Mouse (Mus musculus) lung, embryonic 15.5 days (tissue): ENCODE results near the gene Psip1. TPM values are rescaled to one million over a fixed set of nuclear protein-coding genes. Genes with fewer than 3 reads are reported as not detected.

Experiments used
- ATAC-seq: fragments of 200-750 bp; cut with Nextera tagmentation; 2 replicates; pipeline ENCODE4 v1.8.0; 2017; ENCODE audit warnings: moderate number of reproducible peaks, borderline replicate concordance; ENCODE audit not compliant: low FRiP score, low TSS enrichment; ENCODE audit errors: extremely low read depth
- H3K27ac ChIP-seq: fragments of 300-500 bp; sonication (generic); 2 replicates; pipeline ENCODE4 v1.5.1; 2015; ENCODE audit warnings: moderate library complexity, mild to moderate bottlenecking, inconsistent platforms
- H3K27me3 ChIP-seq: fragments of 300-500 bp; sonication (generic); 2 replicates; pipeline ENCODE4 v1.6.1; 2015; ENCODE audit warnings: inconsistent platforms
- H3K36me3 ChIP-seq: fragments of 300-500 bp; sonication (generic); 2 replicates; pipeline ENCODE4 v1.6.1; 2015; ENCODE audit warnings: inconsistent platforms
- H3K4me1 ChIP-seq: fragments of 300-500 bp; sonication (generic); 2 replicates; pipeline ENCODE4 v1.6.1; 2015; ENCODE audit warnings: inconsistent platforms
- H3K4me2 ChIP-seq: fragments of 300-500 bp; sonication (generic); 2 replicates; pipeline ENCODE4 v1.6.1; 2015; ENCODE audit warnings: inconsistent platforms, mild to moderate bottlenecking, moderate library complexity
- H3K4me3 ChIP-seq: fragments of 300-500 bp; sonication (generic); 2 replicates; pipeline ENCODE4 v1.5.1; 2015; ENCODE audit warnings: mild to moderate bottlenecking, inconsistent platforms
- H3K9ac ChIP-seq: fragments of 300-500 bp; sonication (generic); 2 replicates; pipeline ENCODE4 v1.6.1; 2015; ENCODE audit warnings: inconsistent platforms
- H3K9me3 ChIP-seq: fragments of 300-500 bp; sonication (generic); 2 replicates; pipeline ENCODE4 v1.6.1; 2016; ENCODE audit warnings: inconsistent platforms
- WGBS: fragments of 180-500 bp; shearing (Covaris S2); methylation state at CpG from one replicate; pipeline ENCODE4 v1.1.7; 2015; 5-methylcytosine and 5-hydroxymethylcytosine counted together
- polyA plus RNA-seq: library from polyadenylated mRNA; unstranded; fragments of >200 nt; fragmentation: Nextera tagmentation; extraction: Ambion mirVana; gene quantifications from 2 replicates; pipeline ENCODE4 v1.2.1, GENCODE M21; 2015

Gene Psip1
- polyA plus RNA-seq, 1 experiment from 2014 or later, result 119 TPM

DNA sequence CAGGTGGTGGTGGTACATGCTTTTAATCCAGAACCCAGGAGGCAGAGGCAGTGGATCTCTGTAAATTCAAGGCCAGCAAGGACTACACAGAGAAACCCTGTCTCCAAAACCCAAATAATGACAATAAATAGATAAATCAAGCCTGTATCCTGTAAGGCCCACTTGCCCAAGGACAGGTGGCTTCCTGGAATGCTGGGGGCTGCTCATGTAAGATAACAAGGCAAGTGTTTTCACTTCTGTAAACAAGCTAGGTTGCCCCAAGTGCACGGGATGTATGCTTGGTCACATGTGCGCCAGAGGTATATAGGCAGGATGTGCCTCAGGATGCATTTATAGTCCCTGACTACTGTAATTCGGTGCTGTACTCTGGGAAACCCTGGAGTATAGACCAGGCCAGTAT is 74.2 kb downstream of the Psip1 start:
- Histone ChIP-seq H3K9me3 (peaks cover 9% of the 10 kb centered on the region; the same call in 1 of the 2 replicates), H3K4me2 (no peak overlapping the region), H3K36me3 (no peaks in the 10 kb centered on the region), H3K4me3 (no peak overlapping the region), H3K27ac (no peak overlapping the region), H3K9ac (no peak overlapping the region), H3K4me1 (peaks cover 3% of the 10 kb centered on the region; the same call in 1 of the 2 replicates), H3K27me3 (no peaks in the 10 kb centered on the region)
- 54% methylated on average over 3 of the region's 3 CpGs for WGBS
- no peak for ATAC-seq

GRCm38 (mm10) chr4:83409867-83410505 is 76.3 kb downstream of the Psip1 start:
- Histone ChIP-seq H3K27ac (no peak overlapping the region), H3K4me1 (no peaks in the 10 kb centered on the region), H3K9ac (no peak overlapping the region), H3K36me3 (no peaks in the 10 kb centered on the region), H3K4me2 (no peak overlapping the region), H3K9me3 (peaks cover 9% of the 10 kb centered on the region; the same call in 1 of the 2 replicates), H3K27me3 (no peaks in the 10 kb centered on the region), H3K4me3 (no peak overlapping the region)
- 93% methylated on average over 4 of the region's 4 CpGs for WGBS
- no peak for ATAC-seq

DNA sequence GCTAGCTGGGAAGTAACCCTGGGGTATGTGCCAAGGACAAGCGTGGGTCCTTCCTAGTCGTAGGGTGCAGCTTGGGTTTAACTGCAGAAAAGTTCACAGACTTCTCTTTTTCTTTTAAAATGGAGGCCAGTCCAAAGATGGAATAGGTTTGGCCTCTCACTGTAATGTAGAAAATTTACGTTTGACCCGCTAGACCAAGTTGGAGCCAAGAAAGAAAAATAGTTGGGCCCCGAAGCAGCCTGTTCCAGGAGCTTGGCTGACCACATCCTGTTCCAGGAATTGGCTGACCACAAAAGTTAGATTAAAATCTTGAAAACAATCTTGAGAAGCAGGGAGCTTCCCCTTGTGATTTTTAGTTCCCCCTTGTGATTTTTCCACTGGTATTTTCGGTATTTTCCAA is 78.6 kb downstream of the Psip1 start:
- no peaks in the 10 kb centered on the region for H3K4me1 ChIP-seq
- no peak overlapping the region for H3K4me3 ChIP-seq
- peaks cover 9% of the 10 kb centered on the region; the same call in 1 of the 2 replicates for H3K9me3 ChIP-seq
- H3K27me3 ChIP-seq, result no peaks in the 10 kb centered on the region
- H3K9ac ChIP-seq, result no peak overlapping the region
- no peak overlapping the region for H3K27ac ChIP-seq
- 87% methylated on average over 6 of the region's 6 CpGs for WGBS
- no peaks in the 10 kb centered on the region for H3K36me3 ChIP-seq
- H3K4me2 ChIP-seq, result no peak overlapping the region
- no peak for ATAC-seq

Other genes with a start within 250 kb of the Psip1 start
- 3.3 and 3.9 TPM in 2 replicates for gene Ttc39b, start 162.2 kb downstream of the Psip1 start, polyA plus RNA-seq
- gene Snapc3, start 68.7 kb downstream of the Psip1 start, polyA plus RNA-seq, result 39.9 and 41.5 TPM in 2 replicates
- gene Ccdc171, start 39.1 kb upstream of the Psip1 start, polyA plus RNA-seq, result 3.0 and 3.6 TPM in 2 replicates